Mouse (Mus musculus) limb, embryonic 11.5 days (tissue): ENCODE results near the gene Tssc4. TPM values are rescaled to one million over a fixed set of nuclear protein-coding genes. Genes with fewer than 3 reads are reported as not detected.

Experiments
- ATAC-seq: fragments of 200-750 bp; cut with Nextera tagmentation; 2 replicates; pipeline ENCODE4 v1.8.0; 2017; ENCODE audit warnings: low read depth; ENCODE audit not compliant: insufficient number of reproducible peaks, low FRiP score, low TSS enrichment
- DNase-seq: peaks from one replicate; pipeline ENCODE4 v3.0.0-alpha.2; 2015; ENCODE audit warnings: low spot score
- H3K27ac ChIP-seq: fragments of 300-500 bp; sonication (generic); replicated peaks from 2 replicates; pipeline ENCODE4 v1.5.1; 2014; ENCODE audit warnings: low read depth, mild to moderate bottlenecking, low read length
- H3K27me3 ChIP-seq: fragments of 300-500 bp; sonication (generic); 2 replicates; pipeline ENCODE4 v1.6.1; 2014; ENCODE audit warnings: mild to moderate bottlenecking, low read length, mixed read lengths; ENCODE audit not compliant: control insufficient read depth, insufficient read depth
- H3K36me3 ChIP-seq: fragments of 300-500 bp; sonication (generic); 2 replicates; pipeline ENCODE4 v1.6.1; 2014; ENCODE audit warnings: mild to moderate bottlenecking, low read length, moderate library complexity, mixed read lengths; ENCODE audit not compliant: control insufficient read depth, insufficient read depth
- H3K4me1 ChIP-seq: fragments of 300-500 bp; sonication (generic); 2 replicates; pipeline ENCODE4 v1.6.1; 2014; ENCODE audit warnings: low read length, mixed read lengths; ENCODE audit not compliant: control insufficient read depth, insufficient read depth
- H3K4me2 ChIP-seq: fragments of 300-500 bp; sonication (generic); 2 replicates; pipeline ENCODE4 v1.6.1; 2014; ENCODE audit warnings: low read depth, mild to moderate bottlenecking, moderate library complexity; ENCODE audit not compliant: severe bottlenecking
- H3K4me3 ChIP-seq: fragments of 300-500 bp; sonication (generic); 2 replicates; pipeline ENCODE4 v1.5.1; 2014; ENCODE audit warnings: low read depth, low read length
- H3K9ac ChIP-seq: fragments of 300-500 bp; sonication (generic); 2 replicates; pipeline ENCODE4 v1.6.1; 2014; ENCODE audit warnings: mild to moderate bottlenecking, low read length
- H3K9me3 ChIP-seq: fragments of 300-500 bp; sonication (generic); 2 replicates; pipeline ENCODE4 v1.6.1; 2016; ENCODE audit warnings: low read length; ENCODE audit not compliant: control insufficient read depth
- WGBS: fragments of 180-500 bp; shearing (Covaris S2); extraction: QIAGEN DNeasy Blood & Tissue Kit; methylation state at CpG from one replicate; pipeline ENCODE4 v1.1.7; 2014; 5-methylcytosine and 5-hydroxymethylcytosine counted together
- polyA plus RNA-seq: library from polyadenylated mRNA; unstranded; fragments of >200 nt; fragmentation: Nextera tagmentation; extraction: Ambion mirVana; gene quantifications from 2 replicates; pipeline ENCODE4 v1.2.1, GENCODE M21; 2014

Tssc4 gene
- polyA plus RNA-seq, 1 experiment from 2014 or later: 82.1 TPM

- Histone ChIP-seq H3K36me3 (no peaks in the 10 kb centered on the region), H3K9me3 (no peaks in the 10 kb centered on the region), H3K27ac (no peak overlapping the region), H3K4me3 (no peak overlapping the region), H3K4me2 (no peak overlapping the region), H3K4me1 (no peaks in the 10 kb centered on the region), H3K27me3 (no peaks in the 10 kb centered on the region), H3K9ac (no peak overlapping the region)
- no peak for ATAC-seq
- no peak for DNase-seq
- 86% methylated on average over 1 of the region's 1 CpGs for WGBS
These were observed 37.2 kb upstream of the Tssc4 start for GRCm38 (mm10) chr7:143031816-143032215.

- WGBS: 88% methylated on average over 4 of the region's 4 CpGs
- Histone ChIP-seq H3K27ac (no peak overlapping the region), H3K27me3 (no peaks in the 10 kb centered on the region), H3K9me3 (no peaks in the 10 kb centered on the region), H3K9ac (no peak overlapping the region), H3K4me2 (no peak overlapping the region), H3K4me3 (no peak overlapping the region), H3K4me1 (no peaks in the 10 kb centered on the region), H3K36me3 (no peaks in the 10 kb centered on the region)
- ATAC-seq (no peak), DNase-seq (no peak)
These were observed 35.5 kb upstream of the Tssc4 start for GRCm38 (mm10) chr7:143033581-143033980.

GRCm38 (mm10) chr7:143034112-143034511 lies 34.9 kb upstream of the Tssc4 start:
- Histone ChIP-seq H3K27me3 (no peaks in the 10 kb centered on the region), H3K4me1 (no peaks in the 10 kb centered on the region), H3K9me3 (no peaks in the 10 kb centered on the region), H3K9ac (no peak overlapping the region), H3K27ac (no peak overlapping the region), H3K4me2 (no peak overlapping the region), H3K4me3 (no peak overlapping the region), H3K36me3 (no peaks in the 10 kb centered on the region)
- 93% methylated on average over 2 of the region's 2 CpGs for WGBS
- DNase-seq: no peak
- no peak for ATAC-seq

- WGBS: 93% methylated on average over 8 of the region's 8 CpGs
These were observed 34.3 kb upstream of the Tssc4 start for GRCm38 (mm10) chr7:143034519-143035450.

GRCm38 (mm10) chr7:143036787-143037186 lies 32.3 kb upstream of the Tssc4 start:
- H3K9ac ChIP-seq: no peak overlapping the region
- H3K27me3 ChIP-seq: no peaks in the 10 kb centered on the region
- no peak overlapping the region for H3K4me3 ChIP-seq
- H3K9me3 ChIP-seq: no peaks in the 10 kb centered on the region
- DNase-seq (no peak), ATAC-seq (no peak)
- no peaks in the 10 kb centered on the region for H3K36me3 ChIP-seq
- WGBS: 87% methylated on average over 3 of the region's 3 CpGs
- H3K4me1 ChIP-seq: no peaks in the 10 kb centered on the region
- H3K4me2 ChIP-seq: no peak overlapping the region
- no peak overlapping the region for H3K27ac ChIP-seq

More at GRCm38 (mm10) chr7:143034519-143035450, 34.3 kb upstream of the Tssc4 start:
- Histone ChIP-seq H3K4me2 (no peak overlapping the region), H3K36me3 (no peaks in the 10 kb centered on the region), H3K27me3 (no peaks in the 10 kb centered on the region), H3K9me3 (no peaks in the 10 kb centered on the region), H3K4me1 (no peaks in the 10 kb centered on the region), H3K4me3 (no peak overlapping the region), H3K27ac (no peak overlapping the region), H3K9ac (no peak overlapping the region)
- ATAC-seq (no peak), DNase-seq (no peak)

GRCm38 (mm10) chr7:143037306-143037705 lies 31.7 kb upstream of the Tssc4 start:
- ATAC-seq: no peak

GRCm38 (mm10) chr7:143038174-143038931 lies 30.7 kb upstream of the Tssc4 start:
- no peaks in the 10 kb centered on the region for H3K27me3 ChIP-seq
- H3K9ac ChIP-seq: no peak overlapping the region
- H3K27ac ChIP-seq: no peak overlapping the region
- no peaks in the 10 kb centered on the region for H3K36me3 ChIP-seq
- ATAC-seq: no peak
- no peaks in the 10 kb centered on the region for H3K4me1 ChIP-seq
- no peak overlapping the region for H3K4me2 ChIP-seq
- WGBS: 89% methylated on average over 3 of the region's 3 CpGs
- H3K9me3 ChIP-seq: no peaks in the 10 kb centered on the region
- DNase-seq: no peak
- no peak overlapping the region for H3K4me3 ChIP-seq

More at GRCm38 (mm10) chr7:143037306-143037705, 31.7 kb upstream of the Tssc4 start:
- DNase-seq: no peak
- H3K27ac ChIP-seq: no peak overlapping the region
- H3K4me1 ChIP-seq: no peaks in the 10 kb centered on the region
- H3K9ac ChIP-seq: no peak overlapping the region
- 93% methylated on average over 4 of the region's 4 CpGs for WGBS
- H3K4me3 ChIP-seq: no peak overlapping the region
- no peaks in the 10 kb centered on the region for H3K27me3 ChIP-seq
- no peak overlapping the region for H3K4me2 ChIP-seq
- H3K9me3 ChIP-seq: no peaks in the 10 kb centered on the region
- no peaks in the 10 kb centered on the region for H3K36me3 ChIP-seq

GRCm38 (mm10) chr7:143040561-143040960 lies 28.5 kb upstream of the Tssc4 start:
- Histone ChIP-seq H3K9ac (no peak overlapping the region), H3K4me2 (no peak overlapping the region), H3K9me3 (no peaks in the 10 kb centered on the region), H3K27me3 (no peaks in the 10 kb centered on the region), H3K36me3 (no peaks in the 10 kb centered on the region), H3K4me1 (no peaks in the 10 kb centered on the region), H3K4me3 (no peak overlapping the region), H3K27ac (no peak overlapping the region)
- ATAC-seq (no peak), DNase-seq (no peak)
- WGBS: 94% methylated on average over 3 of the region's 3 CpGs
